ENCODE assay signal across 16 mouse cellular contexts in the genomic region with DNA sequence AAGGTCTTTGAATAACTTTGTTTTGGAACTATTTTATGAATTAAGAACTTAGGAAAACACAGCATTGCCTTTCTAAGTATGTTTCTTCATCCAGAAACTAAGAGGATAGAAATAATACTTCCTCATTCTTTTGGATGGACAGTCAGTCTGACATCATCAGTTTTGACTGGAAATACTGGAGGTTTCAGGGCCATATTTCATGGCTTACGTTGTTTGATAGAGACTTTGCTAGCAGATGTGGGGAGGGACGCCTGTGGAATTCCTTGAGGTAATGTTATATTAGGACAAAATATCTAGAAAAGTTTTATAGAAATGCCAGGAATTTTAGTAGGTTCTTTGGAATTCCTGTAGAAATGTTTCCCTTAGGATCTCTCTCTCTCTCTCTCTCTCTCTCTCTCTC.
"Had no signal": no experiment of that assay in that cellular context is flagged by ENCODE, and none has a peak within 500 bp of the region (broad histone marks: within the 10 kb centered on the region; RNA-seq: fewer than 3 reads in every experiment).

No protein-coding gene starts in this region.

- H3K4me2 ChIP-seq: lung, embryonic 14.5 days; midbrain, embryonic 12.5 days; neural tube, embryonic 12.5 days; stomach, embryonic 15.5 days had no signal

- ATAC-seq: midbrain, embryonic 16.5 days had no signal

- DNase-seq: lung, adult 18-20 months; lung, embryonic 14.5 days; lung, postnatal 10 days; lung, postnatal 4 days; midbrain, embryonic 14.5 days; right cerebral cortex, postnatal 14 days; thymus, adult 2 months; thymus, postnatal 25 days; thymus, postnatal 4 days had no signal

- H3K4me1 ChIP-seq: megakaryocyte, embryonic 14.5 days; midbrain, embryonic 10.5 days; midbrain, embryonic 12.5 days; neural tube, embryonic 12.5 days; stomach, embryonic 15.5 days had no signal

- H3K4me3 ChIP-seq: megakaryocyte, embryonic 14.5 days; midbrain, embryonic 10.5 days; midbrain, embryonic 12.5 days; neural tube, embryonic 12.5 days; stomach, embryonic 15.5 days had no signal

- H3K27me3 ChIP-seq: megakaryocyte, embryonic 14.5 days; midbrain, embryonic 12.5 days; neural tube, embryonic 12.5 days; stomach, embryonic 15.5 days had no signal

- H3K27ac ChIP-seq: midbrain, embryonic 10.5 days; midbrain, embryonic 12.5 days; neural tube, embryonic 12.5 days; stomach, embryonic 15.5 days; stomach, postnatal 0 days had no signal

- H3K36me3 ChIP-seq: midbrain, embryonic 10.5 days; midbrain, embryonic 12.5 days; neural tube, embryonic 12.5 days; stomach, embryonic 15.5 days had no signal
